Mouse (Mus musculus): ENCODE results near the gene Dynll1. TPM values are rescaled to one million over a fixed set of nuclear protein-coding genes. Genes with fewer than 3 reads are reported as not detected.

Gene Dynll1
- polyA plus RNA-seq, 1 experiment from 2014 or later = 1,307 TPM

DNA sequence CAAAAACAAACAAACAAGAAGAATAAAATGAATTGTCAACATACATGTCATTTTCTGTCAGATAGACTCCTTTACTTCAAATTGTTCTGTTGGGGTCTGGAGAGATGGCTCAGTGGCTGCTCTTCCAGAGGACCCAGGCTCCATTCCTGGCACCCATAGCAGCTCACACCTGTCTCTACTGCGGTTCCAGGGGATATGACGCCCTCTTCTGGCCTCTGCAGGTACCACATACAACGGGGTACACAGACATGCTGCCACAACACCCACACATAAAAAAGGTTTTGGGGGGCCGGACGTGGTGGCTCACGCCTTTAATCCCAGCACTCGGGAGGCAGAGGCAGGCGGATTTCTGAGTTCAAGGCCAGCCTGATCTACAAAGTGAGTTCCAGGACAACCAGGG, 6.6 kb downstream of the Dynll1 start:
- Histone ChIP-seq H3K36me3 (ENCODE audit: control insufficient read depth, insufficient read depth, low read length) (peaks cover 35% of the 10 kb centered on the region), H3K4me2 (no peak overlapping the region), H3K4me3 (ENCODE audit: low read depth, low read length) (no peak overlapping the region), H3K9me3 (ENCODE audit: control insufficient read depth, low read length) (no peaks in the 10 kb centered on the region), H3K9ac (ENCODE audit: low read depth, low read length) (no peak overlapping the region), H3K27ac (ENCODE audit: low read depth, low read length) (no peak overlapping the region), H3K27me3 (replicated peaks; ENCODE audit: control insufficient read depth, insufficient read depth, low read length) (no peaks in the 10 kb centered on the region), H3K4me1 (replicated peaks; ENCODE audit: control insufficient read depth, insufficient read depth, low read length) (peaks cover 25% of the 10 kb centered on the region)
- ATAC-seq (replicated peaks; ENCODE audit: low FRiP score) (no peak), DNase-seq (ENCODE audit: low spot score) (no peak)
- WGBS = 90% methylated on average over 8 of the region's 8 CpGs

DNA sequence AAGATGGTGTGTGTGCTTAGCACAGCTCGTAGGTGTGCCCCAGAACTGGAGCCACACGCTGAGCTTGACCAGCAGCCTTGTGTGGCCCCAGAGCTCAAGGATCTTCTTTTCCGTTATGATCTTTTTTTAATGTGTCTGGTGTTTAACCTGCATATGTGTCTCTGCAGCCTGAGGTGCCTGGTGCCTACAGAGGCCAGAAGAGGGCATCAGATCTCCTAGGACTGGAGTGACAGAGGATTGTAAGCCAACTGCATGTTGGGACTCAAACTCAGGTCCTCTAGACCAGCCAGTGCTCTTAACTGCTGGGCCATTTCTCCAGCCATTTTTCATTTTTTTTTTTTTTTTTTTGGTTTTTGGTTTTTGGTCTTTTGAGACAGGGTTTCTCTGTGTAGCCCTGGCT, 16.1 kb downstream of the Dynll1 start:
- no peak overlapping the region for H3K4me3 ChIP-seq (ENCODE audit: low read depth, low read length)
- peaks cover 17% of the 10 kb centered on the region for H3K36me3 ChIP-seq (ENCODE audit: control insufficient read depth, insufficient read depth, low read length)
- H3K27me3 ChIP-seq (replicated peaks; ENCODE audit: control insufficient read depth, insufficient read depth, low read length) = no peaks in the 10 kb centered on the region
- no peak overlapping the region for H3K4me2 ChIP-seq
- no peak for DNase-seq (ENCODE audit: low spot score)
- no peaks in the 10 kb centered on the region for H3K9me3 ChIP-seq (ENCODE audit: control insufficient read depth, low read length)
- peaks cover 6% of the 10 kb centered on the region for H3K4me1 ChIP-seq (replicated peaks; ENCODE audit: control insufficient read depth, insufficient read depth, low read length)
- ATAC-seq (replicated peaks; ENCODE audit: low FRiP score) = no peak; the same call in 1 of the 2 replicates
- H3K9ac ChIP-seq (ENCODE audit: low read depth, low read length) = no peak overlapping the region
- 80% methylated on average over 3 of the region's 3 CpGs for WGBS
- no peak overlapping the region for H3K27ac ChIP-seq (ENCODE audit: low read depth, low read length)

DNA sequence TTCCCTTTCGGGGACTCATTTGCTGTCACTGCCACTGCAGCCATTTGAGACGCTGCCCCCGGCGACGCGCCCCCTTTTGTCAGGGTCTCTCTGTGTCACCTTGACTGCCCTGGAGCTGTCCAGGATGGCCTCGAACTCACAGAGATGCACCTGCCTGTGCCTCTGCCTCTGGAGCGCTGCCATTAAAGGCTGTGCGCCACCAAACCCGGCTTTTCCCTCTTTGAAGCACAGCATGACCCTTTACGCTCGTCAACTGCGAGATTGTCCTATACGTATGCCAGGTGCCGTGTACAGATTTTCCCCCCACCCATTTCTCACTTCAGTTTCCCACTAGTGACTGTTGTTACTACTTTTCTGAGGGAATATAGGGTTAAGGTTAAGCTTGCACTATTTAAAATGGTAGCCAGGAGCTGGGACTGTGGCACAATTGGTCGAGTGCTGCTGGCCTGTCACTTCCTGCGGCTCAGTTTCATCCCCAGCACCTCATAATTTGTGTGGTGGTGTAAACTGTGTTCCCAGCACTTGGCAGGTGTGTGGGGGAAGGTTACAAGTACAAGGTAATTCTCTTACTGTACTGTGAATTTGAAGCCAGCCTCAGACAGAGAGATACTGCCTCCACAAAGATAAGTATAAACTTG, 20.6 kb downstream of the Dynll1 start:
- H3K9ac ChIP-seq (ENCODE audit: low read depth, low read length) = peak overlapping the region; percentile 87
- H3K4me1 ChIP-seq (replicated peaks; ENCODE audit: control insufficient read depth, insufficient read depth, low read length) = peaks cover 11% of the 10 kb centered on the region
- peak overlapping the region; percentile 99 for H3K4me3 ChIP-seq (ENCODE audit: low read depth, low read length)
- WGBS = 6% methylated on average over 17 of the region's 17 CpGs
- DNase-seq (ENCODE audit: low spot score) = no peak
- peak overlapping the region; percentile 48 for H3K27ac ChIP-seq (ENCODE audit: low read depth, low read length)
- H3K4me2 ChIP-seq = peak overlapping the region; percentile 93
- peak; percentile 30 for ATAC-seq (replicated peaks; ENCODE audit: low FRiP score)
- peaks cover 10% of the 10 kb centered on the region for H3K36me3 ChIP-seq (ENCODE audit: control insufficient read depth, insufficient read depth, low read length)
- no peaks in the 10 kb centered on the region for H3K27me3 ChIP-seq (replicated peaks; ENCODE audit: control insufficient read depth, insufficient read depth, low read length)
- H3K9me3 ChIP-seq (ENCODE audit: control insufficient read depth, low read length) = no peaks in the 10 kb centered on the region

DNA sequence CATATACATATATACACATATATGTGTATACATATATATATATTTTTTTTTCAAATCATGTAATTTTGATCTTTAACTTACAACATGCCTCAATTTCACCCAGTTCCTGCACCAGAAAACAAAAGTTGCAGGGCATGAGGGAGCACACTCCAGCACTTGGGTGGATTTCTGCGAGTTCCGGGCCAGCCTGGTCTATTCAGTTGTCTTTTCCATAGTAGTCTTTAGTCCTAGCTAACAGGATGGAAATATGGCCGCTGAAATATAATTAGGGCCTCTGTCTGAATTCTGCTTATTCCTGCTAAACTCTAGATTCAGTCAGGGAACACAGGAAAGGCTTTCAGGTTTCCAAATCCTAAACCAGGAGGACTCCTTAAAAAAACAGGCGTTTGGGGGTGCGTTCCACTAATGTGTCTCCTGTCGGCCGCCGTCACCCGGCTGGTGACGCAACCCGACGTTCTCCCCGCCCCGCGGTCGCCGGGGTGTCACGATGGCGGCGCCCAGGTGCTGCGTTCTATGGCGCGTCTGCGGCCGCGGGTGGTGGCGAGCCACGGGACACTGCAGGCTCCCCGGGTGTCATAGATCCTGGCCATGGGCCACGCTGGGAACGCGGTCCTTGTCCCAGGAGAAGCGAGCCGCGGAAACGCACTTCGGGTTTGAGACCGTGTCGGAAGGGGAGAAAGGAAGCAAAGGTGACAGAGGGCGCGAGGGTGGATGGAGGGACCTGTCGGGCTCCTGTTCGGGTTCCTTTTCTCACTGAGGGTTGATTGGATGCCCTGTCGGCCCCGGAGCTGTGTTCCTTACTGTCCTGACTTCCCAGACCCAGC, 21.4 kb downstream of the Dynll1 start, which contains the start of gene Coq5:
Coq5 (plus strand) TSS at position 441 of the 824 bp plus-strand sequence.
- Histone ChIP-seq H3K9ac (ENCODE audit: low read depth, low read length) (peak within 1 kb of the TSS; percentile 87), H3K27ac (ENCODE audit: low read depth, low read length) (peak within 1 kb of the TSS; percentile 48), H3K4me1 (replicated peaks; ENCODE audit: control insufficient read depth, insufficient read depth, low read length) (peaks cover 14% of the 10 kb centered on the region), H3K36me3 (ENCODE audit: control insufficient read depth, insufficient read depth, low read length) (peaks cover 9% of the 10 kb centered on the region), H3K9me3 (ENCODE audit: control insufficient read depth, low read length) (no peaks in the 10 kb centered on the region), H3K4me3 (ENCODE audit: low read depth, low read length) (peak within 1 kb of the TSS; percentile 99), H3K4me2 (peak within 1 kb of the TSS; percentile 93), H3K27me3 (replicated peaks; ENCODE audit: control insufficient read depth, insufficient read depth, low read length) (no peaks in the 10 kb centered on the region)
- ATAC-seq (replicated peaks; ENCODE audit: low FRiP score) = peak; percentile 82
- peak; percentile 85 for DNase-seq (ENCODE audit: low spot score)
- WGBS = 3% methylated on average over 45 of the region's 45 CpGs

DNA sequence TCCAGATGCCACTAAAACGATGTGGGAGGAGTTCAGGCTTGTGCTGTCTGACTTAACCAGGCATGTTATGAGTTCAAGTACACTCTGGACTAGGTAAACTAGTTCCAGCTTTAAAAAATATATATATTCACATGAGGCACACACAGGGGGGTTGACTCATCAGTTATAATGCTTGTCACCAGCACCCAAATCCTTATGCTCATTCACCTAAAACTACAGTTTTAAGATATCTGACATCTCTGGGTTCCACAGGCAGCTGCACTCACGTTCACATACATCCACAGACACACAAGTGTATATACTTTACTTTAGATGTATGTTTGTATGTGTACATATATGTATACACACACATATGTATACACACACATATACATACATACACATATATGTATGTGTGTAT, 22.0 kb downstream of the Dynll1 start:
- no peak for ATAC-seq (replicated peaks; ENCODE audit: low FRiP score)
- WGBS = 69% methylated on average over 2 of the region's 2 CpGs

DNA sequence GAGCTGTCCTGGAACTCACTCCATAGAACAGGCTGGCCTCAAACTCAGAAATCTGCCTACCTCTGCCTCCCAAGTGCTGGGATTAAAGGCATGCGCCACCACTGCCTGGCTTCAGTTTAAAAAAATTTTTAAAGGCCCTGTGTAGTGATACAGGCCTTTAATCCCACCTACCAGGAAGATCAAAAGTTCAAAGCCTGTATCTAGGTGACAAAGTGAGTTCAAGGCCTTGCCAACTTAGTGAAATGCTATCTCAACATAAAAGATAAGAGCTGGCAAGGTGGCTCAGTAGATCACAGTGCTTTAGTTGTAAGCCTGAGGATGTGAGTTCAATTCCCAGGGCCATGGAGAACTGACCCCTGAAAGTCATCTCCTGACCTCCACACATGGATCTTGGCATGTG, 22.7 kb downstream of the Dynll1 start:
- Histone ChIP-seq H3K36me3 (ENCODE audit: control insufficient read depth, insufficient read depth, low read length) (no peaks in the 10 kb centered on the region), H3K27me3 (replicated peaks; ENCODE audit: control insufficient read depth, insufficient read depth, low read length) (no peaks in the 10 kb centered on the region), H3K27ac (ENCODE audit: low read depth, low read length) (no peak overlapping the region), H3K9me3 (ENCODE audit: control insufficient read depth, low read length) (no peaks in the 10 kb centered on the region), H3K9ac (ENCODE audit: low read depth, low read length) (no peak overlapping the region), H3K4me2 (no peak overlapping the region), H3K4me3 (ENCODE audit: low read depth, low read length) (no peak overlapping the region), H3K4me1 (replicated peaks; ENCODE audit: control insufficient read depth, insufficient read depth, low read length) (peaks cover 18% of the 10 kb centered on the region)
- ATAC-seq (replicated peaks; ENCODE audit: low FRiP score) = no peak
- no peak for DNase-seq (ENCODE audit: low spot score)
- WGBS = 85% methylated on average over 1 of the region's 1 CpGs

More for the DNA sequence above, 22.0 kb downstream of the Dynll1 start:
- Histone ChIP-seq H3K27me3 (replicated peaks; ENCODE audit: control insufficient read depth, insufficient read depth, low read length) (no peaks in the 10 kb centered on the region), H3K36me3 (ENCODE audit: control insufficient read depth, insufficient read depth, low read length) (peaks cover 3% of the 10 kb centered on the region), H3K9me3 (ENCODE audit: control insufficient read depth, low read length) (no peaks in the 10 kb centered on the region), H3K4me3 (ENCODE audit: low read depth, low read length) (no peak overlapping the region), H3K9ac (ENCODE audit: low read depth, low read length) (no peak overlapping the region), H3K4me2 (no peak overlapping the region), H3K4me1 (replicated peaks; ENCODE audit: control insufficient read depth, insufficient read depth, low read length) (peaks cover 14% of the 10 kb centered on the region), H3K27ac (ENCODE audit: low read depth, low read length) (no peak overlapping the region)
- no peak for DNase-seq (ENCODE audit: low spot score)

DNA sequence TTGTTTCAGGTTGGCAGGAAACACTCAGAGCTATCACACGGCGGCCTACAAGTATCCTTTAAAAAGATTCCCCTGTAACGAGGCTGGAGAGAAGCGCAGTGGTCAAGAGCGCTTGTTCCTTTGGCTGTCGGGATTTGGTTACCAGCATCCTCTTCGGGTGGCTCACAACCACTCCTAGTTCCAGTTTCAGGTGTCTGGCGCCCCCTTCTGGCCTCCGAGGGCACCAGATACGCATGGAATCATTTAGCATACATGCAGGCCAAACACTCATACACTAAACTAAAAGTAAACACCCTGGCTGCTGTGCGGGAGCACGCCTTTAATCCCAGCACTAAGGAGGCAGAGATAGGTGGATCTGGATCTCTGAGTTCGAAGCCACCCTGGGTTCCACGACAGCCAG, 24.8 kb downstream of the Dynll1 start:
- Histone ChIP-seq H3K9ac (ENCODE audit: low read depth, low read length) (no peak overlapping the region), H3K36me3 (ENCODE audit: control insufficient read depth, insufficient read depth, low read length) (no peaks in the 10 kb centered on the region), H3K9me3 (ENCODE audit: control insufficient read depth, low read length) (no peaks in the 10 kb centered on the region), H3K4me2 (no peak overlapping the region), H3K27me3 (replicated peaks; ENCODE audit: control insufficient read depth, insufficient read depth, low read length) (no peaks in the 10 kb centered on the region), H3K27ac (ENCODE audit: low read depth, low read length) (no peak overlapping the region), H3K4me3 (ENCODE audit: low read depth, low read length) (no peak overlapping the region), H3K4me1 (replicated peaks; ENCODE audit: control insufficient read depth, insufficient read depth, low read length) (peaks cover 23% of the 10 kb centered on the region)
- DNase-seq (ENCODE audit: low spot score) = no peak
- 49% methylated on average over 14 of the region's 14 CpGs for WGBS
- ATAC-seq (replicated peaks; ENCODE audit: low FRiP score) = no peak

DNA sequence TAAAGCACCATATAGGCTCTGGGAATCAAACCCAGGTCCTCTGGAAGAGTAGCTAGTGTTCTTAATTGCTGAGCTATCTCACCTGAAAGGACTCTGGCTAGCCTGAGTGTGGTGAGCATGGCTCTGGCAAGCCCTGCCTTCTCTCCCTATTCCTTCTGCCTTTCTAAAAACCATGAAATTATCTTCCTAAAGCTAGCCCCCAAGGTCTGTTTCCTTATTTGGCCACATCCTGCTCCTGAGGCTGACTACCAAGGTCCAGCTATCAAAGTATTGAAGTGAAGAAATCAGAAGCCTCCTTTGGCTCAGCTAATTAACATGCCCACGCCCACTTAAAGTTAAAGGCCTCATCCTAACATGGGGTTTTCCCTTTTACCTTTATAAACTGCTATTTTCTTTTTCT, 26.0 kb downstream of the Dynll1 start:
- Histone ChIP-seq H3K4me2 (no peak overlapping the region), H3K4me1 (replicated peaks; ENCODE audit: control insufficient read depth, insufficient read depth, low read length) (peaks cover 30% of the 10 kb centered on the region), H3K9ac (ENCODE audit: low read depth, low read length) (no peak overlapping the region), H3K9me3 (ENCODE audit: control insufficient read depth, low read length) (no peaks in the 10 kb centered on the region), H3K27me3 (replicated peaks; ENCODE audit: control insufficient read depth, insufficient read depth, low read length) (no peaks in the 10 kb centered on the region), H3K36me3 (ENCODE audit: control insufficient read depth, insufficient read depth, low read length) (0 out of 2 replicates have a peak, but pooled peaks cover under 1% of the 10 kb centered on the region), H3K4me3 (ENCODE audit: low read depth, low read length) (no peak overlapping the region), H3K27ac (ENCODE audit: low read depth, low read length) (no peak overlapping the region)
- ATAC-seq (replicated peaks; ENCODE audit: low FRiP score) = no peak
- 87% methylated on average over 1 of the region's 1 CpGs for WGBS
- no peak for DNase-seq (ENCODE audit: low spot score)
